Mouse (Mus musculus): Measurements from ENCODE around the gene Cdh23. TPM values are rescaled to one million over a fixed set of nuclear protein-coding genes. Genes with fewer than 3 reads are reported as not detected.

The Cdh23 gene
- polyA plus RNA-seq, 1 experiment = 2.1 TPM

DNA sequence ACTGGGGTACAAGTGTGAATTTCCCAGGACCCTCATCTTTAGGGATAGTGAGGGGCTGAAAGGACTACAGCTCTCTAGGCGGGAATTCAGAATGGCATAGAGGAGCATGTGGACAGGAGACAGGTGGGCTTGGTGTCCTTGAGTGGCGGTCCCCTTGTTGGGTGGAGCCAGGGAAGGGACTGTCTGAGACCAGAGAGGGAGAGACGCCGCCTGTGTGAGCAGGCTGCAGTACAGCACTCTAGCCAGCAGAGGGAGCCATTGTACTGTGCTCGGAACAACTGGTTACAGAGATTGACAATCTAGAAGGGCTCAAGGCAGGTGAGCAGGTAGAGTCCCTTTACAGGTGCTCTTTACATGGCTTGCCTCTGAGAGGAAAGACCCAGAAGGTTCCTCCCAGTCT is 288.5 kb downstream of the Cdh23 start:
- TF ChIP-seq E2F4 (IDR thresholded peaks at IDR 0.05; ENCODE audit: insufficient read depth) (no peak), TCF12 (IDR thresholded peaks at IDR 0.05; ENCODE audit: insufficient read depth, poor library complexity, severe bottlenecking) (no peak), MAX (IDR thresholded peaks at IDR 0.05; ENCODE audit: low read depth) (no peak), SRF (IDR thresholded peaks at IDR 0.05; ENCODE audit: control insufficient read depth, insufficient read length, low read depth) (no peak), TCF3 (IDR thresholded peaks at IDR 0.05; ENCODE audit: insufficient read length, low read depth) (no peak), MYOD1 (IDR thresholded peaks at IDR 0.05; ENCODE audit: control insufficient read depth in 1 of 3, insufficient read length in 2 of 3, low read depth in 2 of 3) (no peak), POLR2A (IDR thresholded peaks at IDR 0.05; ENCODE audit: insufficient read length, low read depth) (no peak), MYOG (IDR thresholded peaks at IDR 0.05; ENCODE audit: control insufficient read depth in 1 of 3, insufficient read depth in 1 of 3, insufficient read length in 2 of 3, low read depth in 2 of 3) (no peak), CEBPB (IDR thresholded peaks at IDR 0.05; ENCODE audit: insufficient read depth, poor library complexity, severe bottlenecking) (no peak)
- Histone ChIP-seq H3K4me2 (ENCODE audit: low read depth) (no peak overlapping the region), H3K27me3 (ENCODE audit: control insufficient read depth, insufficient read depth, insufficient read length) (peaks cover 10% of the 10 kb centered on the region), H3K36me3 (ENCODE audit: control insufficient read depth, insufficient read depth) (no peaks in the 10 kb centered on the region), H3ac (ENCODE audit: control insufficient read depth, insufficient read length) (no peak overlapping the region), H3K4me3 (no peak overlapping the region), H3K79me2 (ENCODE audit: control insufficient read depth, insufficient read depth) (no peaks in the 10 kb centered on the region)

- Histone ChIP-seq H3K79me2 (ENCODE audit: control insufficient read depth, insufficient read depth) (no peaks in the 10 kb centered on the region), H3K4me3 (no peak overlapping the region), H3K27me3 (ENCODE audit: control insufficient read depth, insufficient read depth, insufficient read length) (peaks cover 5% of the 10 kb centered on the region), H3ac (ENCODE audit: control insufficient read depth, insufficient read length) (no peak overlapping the region), H3K36me3 (ENCODE audit: control insufficient read depth, insufficient read depth) (no peaks in the 10 kb centered on the region), H3K4me2 (ENCODE audit: low read depth) (no peak overlapping the region)
- TF ChIP-seq E2F4 (IDR thresholded peaks at IDR 0.05; ENCODE audit: insufficient read depth) = no peak
- TF ChIP-seq POLR2A (IDR thresholded peaks at IDR 0.05; ENCODE audit: insufficient read length, low read depth) = no peak
- no peak for TF ChIP-seq CEBPB (IDR thresholded peaks at IDR 0.05; ENCODE audit: insufficient read depth, poor library complexity, severe bottlenecking)
- no peak for TF ChIP-seq MYOD1 (IDR thresholded peaks at IDR 0.05; ENCODE audit: control insufficient read depth in 1 of 3, insufficient read length in 2 of 3, low read depth in 2 of 3)
- TF ChIP-seq TCF3 (IDR thresholded peaks at IDR 0.05; ENCODE audit: insufficient read length, low read depth) = no peak
- TF ChIP-seq POLR2AphosphoS2 (IDR thresholded peaks at IDR 0.05; ENCODE audit: insufficient read length, low read depth) = no peak
- no peak for TF ChIP-seq USF1 (IDR thresholded peaks at IDR 0.05; ENCODE audit: low read depth)
- TF ChIP-seq MYOG (IDR thresholded peaks at IDR 0.05; ENCODE audit: control insufficient read depth in 1 of 3, insufficient read depth in 1 of 3, insufficient read length in 2 of 3, low read depth in 2 of 3) = no peak
- TF ChIP-seq TCF12 (IDR thresholded peaks at IDR 0.05; ENCODE audit: insufficient read depth, poor library complexity, severe bottlenecking) = no peak
- no peak for TF ChIP-seq REST (IDR thresholded peaks at IDR 0.05; ENCODE audit: insufficient read depth, insufficient read length)
- TF ChIP-seq MAX (IDR thresholded peaks at IDR 0.05; ENCODE audit: low read depth) = no peak
- TF ChIP-seq SRF (IDR thresholded peaks at IDR 0.05; ENCODE audit: control insufficient read depth, insufficient read length, low read depth) = no peak
Measured at GRCm38 (mm10) chr10:60405460-60406177, 290.7 kb downstream of the Cdh23 start.

DNA sequence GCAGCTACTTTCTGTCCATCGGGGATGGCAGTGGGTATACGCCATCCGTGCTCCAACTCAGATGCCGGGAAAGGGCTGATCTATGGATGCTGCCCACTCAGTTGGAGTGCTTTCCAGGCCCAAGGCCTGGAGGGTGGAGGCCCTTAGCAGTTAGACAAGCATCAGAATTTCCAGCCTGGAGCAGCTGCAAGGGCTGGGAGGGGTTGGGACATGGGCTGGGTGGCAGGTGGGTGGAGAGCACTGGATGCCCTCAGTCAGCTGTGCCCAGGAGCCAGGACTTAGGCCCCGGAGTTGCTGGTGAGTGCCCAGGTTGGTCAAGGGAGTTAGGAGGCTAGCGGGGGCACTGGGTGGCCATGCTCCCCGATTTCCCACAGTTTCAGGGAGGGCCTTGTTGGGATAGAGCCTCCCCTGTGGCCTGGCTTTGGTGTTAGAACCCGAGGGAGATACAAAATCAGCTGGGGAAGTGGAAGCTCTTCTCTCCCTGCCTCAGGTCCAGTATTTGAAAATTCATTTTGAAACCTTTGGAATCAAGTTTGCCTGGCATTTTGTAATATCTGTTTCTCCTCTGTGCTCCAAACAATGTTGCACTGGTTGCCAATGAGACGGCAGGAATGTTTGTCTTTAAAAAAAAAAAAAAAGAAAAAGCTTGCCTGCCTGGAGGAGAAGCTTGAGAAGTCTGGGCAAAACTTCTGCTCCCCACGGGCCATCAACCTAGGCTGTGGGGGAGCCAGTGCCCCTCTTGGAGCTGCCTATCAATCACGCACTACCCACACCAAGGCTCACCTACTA is 295.6 kb downstream of the Cdh23 start:
- H3K79me2 ChIP-seq (ENCODE audit: control insufficient read depth, insufficient read depth) = no peaks in the 10 kb centered on the region
- H3K36me3 ChIP-seq (ENCODE audit: control insufficient read depth, insufficient read depth) = no peaks in the 10 kb centered on the region
- no peak for TF ChIP-seq SRF (IDR thresholded peaks at IDR 0.05; ENCODE audit: control insufficient read depth, insufficient read length, low read depth)
- TF ChIP-seq POLR2A (IDR thresholded peaks at IDR 0.05; ENCODE audit: insufficient read length, low read depth) = peak; percentile 47
- peak; percentile 91 to 99 (median 95) for TF ChIP-seq MYOG (IDR thresholded peaks at IDR 0.05; ENCODE audit: control insufficient read depth in 1 of 3, insufficient read depth in 1 of 3, insufficient read length in 2 of 3, low read depth in 2 of 3)
- peak; percentile 79 for TF ChIP-seq TCF12 (IDR thresholded peaks at IDR 0.05; ENCODE audit: insufficient read depth, poor library complexity, severe bottlenecking)
- TF ChIP-seq POLR2AphosphoS2 (IDR thresholded peaks at IDR 0.05; ENCODE audit: insufficient read length, low read depth) = no peak
- TF ChIP-seq USF1 (IDR thresholded peaks at IDR 0.05; ENCODE audit: low read depth) = no peak
- TF ChIP-seq CEBPB (IDR thresholded peaks at IDR 0.05; ENCODE audit: insufficient read depth, poor library complexity, severe bottlenecking) = no peak
- peak; percentile 91 for TF ChIP-seq TCF3 (IDR thresholded peaks at IDR 0.05; ENCODE audit: insufficient read length, low read depth)
- no peak for TF ChIP-seq E2F4 (IDR thresholded peaks at IDR 0.05; ENCODE audit: insufficient read depth)
- TF ChIP-seq REST (IDR thresholded peaks at IDR 0.05; ENCODE audit: insufficient read depth, insufficient read length) = no peak
- peak; percentile 75 to 97 (median 96) for TF ChIP-seq MYOD1 (IDR thresholded peaks at IDR 0.05; ENCODE audit: control insufficient read depth in 1 of 3, insufficient read length in 2 of 3, low read depth in 2 of 3)
- TF ChIP-seq MAX (IDR thresholded peaks at IDR 0.05; ENCODE audit: low read depth) = no peak
- H3K27me3 ChIP-seq (ENCODE audit: control insufficient read depth, insufficient read depth, insufficient read length) = no peaks in the 10 kb centered on the region
- no peak overlapping the region for H3K4me3 ChIP-seq
- H3ac ChIP-seq (ENCODE audit: control insufficient read depth, insufficient read length) = no peak overlapping the region
- peak overlapping the region; percentile 25 for H3K4me2 ChIP-seq (ENCODE audit: low read depth)

- Histone ChIP-seq H3K36me3 (ENCODE audit: control insufficient read depth, insufficient read depth) (no peaks in the 10 kb centered on the region), H3K79me2 (ENCODE audit: control insufficient read depth, insufficient read depth) (no peaks in the 10 kb centered on the region), H3ac (ENCODE audit: control insufficient read depth, insufficient read length) (no peak within 1 kb of the TSS), H3K4me3 (no peak within 1 kb of the TSS), H3K27me3 (ENCODE audit: control insufficient read depth, insufficient read depth, insufficient read length) (no peaks in the 10 kb centered on the region), H3K4me2 (ENCODE audit: low read depth) (peak within 1 kb of the TSS; percentile 25)
- TF ChIP-seq TCF3 (IDR thresholded peaks at IDR 0.05; ENCODE audit: insufficient read length, low read depth) = no peak
Measured at GRCm38 (mm10) chr10:60399449-60399848, 296.8 kb downstream of the Cdh23 start, which contains the start of gene Gm17455. TSS of gene Gm17455 (plus strand) at chr10:60399726.

Data from myocyte (in vitro differentiated cells).